Mouse (Mus musculus) heart, postnatal 14 days (tissue): ENCODE measurements around the gene Rangap1. TPM values are rescaled to one million over a fixed set of nuclear protein-coding genes. Genes with fewer than 3 reads are reported as not detected.
A peak's percentile ranks its signal among the peaks of the same experiment; 100 is the strongest.
"Not testable (repeated sequence)": the region's sequence is repeated elsewhere in the genome, so short reads cannot be mapped to it uniquely, and the experiment has no call there.

Experiments used
- DNase-seq, 2 experiments: peaks; one replicate each; pipeline ENCODE4 v3.0.0; 2021 to 2022
- intact Hi-C: fragments of 180-260 bp; cut with DNase I; formaldehyde crosslinking; loops from one replicate; pipeline ENCODE4 v1.15.1; 2025
- total RNA-seq, 2 experiments: library from RNA; stranded (reverse); gene quantifications; 2 replicates each; pipeline ENCODE4 v1.2.3; 2021

The Rangap1 gene
- total RNA-seq, 2 experiments from 2014 or later = 28.1 to 35.2 TPM

GRCm38 (mm10) chr15:81745601-81746114, 328 bp upstream of the Rangap1 start:
- intact Hi-C loops = loop anchor here (2.0 to 5.0 kb wide), 2 partner anchors 52 to 65 kb away; no protein-coding TSS in a partner anchor
- DNase-seq = peak; percentile 68 to 79

DNA sequence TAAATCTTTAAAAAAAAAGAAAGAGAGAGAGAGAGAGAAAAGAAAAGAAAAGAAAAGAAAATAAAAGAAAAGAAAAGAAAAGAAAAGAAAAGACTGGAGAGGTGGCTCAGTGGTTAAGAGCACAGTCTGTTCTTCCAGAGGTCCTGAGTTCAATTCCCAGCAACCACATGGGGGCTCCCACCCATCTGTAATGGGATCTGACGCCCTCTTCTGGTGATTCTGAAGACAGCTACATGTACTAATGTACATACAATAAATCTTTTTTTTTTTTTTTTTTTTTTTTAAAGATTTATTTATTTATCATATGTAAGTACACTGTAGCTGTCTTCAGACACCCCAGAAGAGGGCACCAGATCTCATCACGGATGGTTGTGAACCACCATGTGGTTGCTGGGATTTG, 3.0 kb downstream of the Rangap1 start:
- DNase-seq, intact Hi-C loops: not testable (repeated sequence)

GRCm38 (mm10) chr15:81739924-81740323, 5.4 kb downstream of the Rangap1 start:
- intact Hi-C loops = no loop called here
- no peak for DNase-seq

- intact Hi-C loops = no loop called here
- DNase-seq = no peak
Observed at GRCm38 (mm10) chr15:81739296-81739695, 6.0 kb downstream of the Rangap1 start.

DNA sequence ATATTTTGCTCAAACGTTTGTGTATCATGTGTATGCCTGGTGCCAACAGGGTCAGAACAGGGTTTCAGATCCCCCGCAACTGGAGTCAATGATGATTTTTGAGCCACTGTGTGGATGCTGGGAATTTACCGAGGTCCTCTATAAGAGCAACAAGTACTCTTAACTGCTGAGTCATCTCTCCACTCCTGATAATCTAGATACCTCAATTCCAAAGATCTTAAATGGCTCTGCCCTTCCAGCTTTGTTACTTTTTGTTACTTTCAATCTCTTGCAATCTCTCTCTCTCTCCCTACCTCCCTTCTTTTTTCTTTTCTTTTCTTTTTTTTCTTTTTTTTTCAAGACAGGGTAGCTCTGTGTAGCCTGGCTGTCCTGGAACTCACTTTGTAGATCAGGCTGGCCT, 10.3 kb downstream of the Rangap1 start:
- DNase-seq = no peak

GRCm38 (mm10) chr15:81729792-81730635, 15.3 kb downstream of the Rangap1 start:
- DNase-seq = peak; percentile 97
- intact Hi-C loops = no loop called here

More for the DNA sequence above, 10.3 kb downstream of the Rangap1 start:
- intact Hi-C loops = no loop called here

DNA sequence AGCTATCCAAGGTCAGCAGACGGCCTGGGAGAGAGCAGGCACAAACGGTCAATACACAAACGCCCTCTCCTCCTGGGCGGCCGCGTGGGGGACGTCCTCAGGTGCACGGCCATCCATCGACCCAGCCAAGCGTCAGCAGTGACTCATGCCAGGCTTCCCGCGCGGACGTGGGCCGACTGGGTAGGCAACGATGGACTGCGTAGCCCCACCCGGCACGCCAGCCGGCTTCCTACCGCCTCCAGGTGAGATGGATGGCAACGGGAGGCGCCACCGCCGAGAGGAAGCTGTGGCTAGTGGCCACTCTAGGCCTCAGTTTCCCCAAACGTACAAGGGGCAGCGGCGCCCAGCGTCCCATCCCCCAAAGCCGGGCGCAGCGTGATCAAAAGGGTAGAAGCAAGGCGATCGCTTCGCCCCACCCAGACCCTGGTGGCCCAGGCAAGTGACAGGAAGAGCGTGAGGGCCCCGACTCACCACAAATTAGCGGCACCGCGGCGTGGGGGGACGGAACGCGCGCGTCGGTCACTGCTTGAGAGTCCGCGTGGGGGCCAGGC, 16.0 kb downstream of the Rangap1 start:
- peak; percentile 10 to 14 for DNase-seq
- intact Hi-C loops = no loop called here

GRCm38 (mm10) chr15:81725965-81726364, 19.4 kb downstream of the Rangap1 start:
- intact Hi-C loops = no loop called here

DNA sequence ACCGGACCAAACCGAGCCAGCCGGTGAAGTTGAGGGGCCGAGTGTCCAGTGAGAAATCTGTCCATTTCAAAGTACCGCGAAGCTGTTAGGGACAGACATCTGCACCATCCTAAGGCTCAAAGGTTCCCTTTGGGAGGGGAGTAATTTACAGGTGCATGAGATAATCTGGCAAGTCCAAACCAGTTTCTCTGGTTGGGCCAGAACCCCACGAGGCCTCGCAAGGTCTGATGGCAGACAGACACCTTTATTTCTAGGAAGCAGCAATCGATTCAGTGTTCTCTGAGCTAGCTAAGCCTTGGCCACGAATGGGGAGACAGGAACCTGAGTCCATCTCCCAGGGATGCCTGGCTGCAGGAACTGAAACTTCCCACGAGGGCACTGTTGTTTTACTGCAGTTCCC, 21.7 kb downstream of the Rangap1 start:
- no peak for DNase-seq
- intact Hi-C loops = no loop called here

More at GRCm38 (mm10) chr15:81725965-81726364, 19.4 kb downstream of the Rangap1 start:
- no peak for DNase-seq

GRCm38 (mm10) chr15:81722361-81722760, 23.0 kb downstream of the Rangap1 start:
- intact Hi-C loops = no loop called here
- DNase-seq = no peak

DNA sequence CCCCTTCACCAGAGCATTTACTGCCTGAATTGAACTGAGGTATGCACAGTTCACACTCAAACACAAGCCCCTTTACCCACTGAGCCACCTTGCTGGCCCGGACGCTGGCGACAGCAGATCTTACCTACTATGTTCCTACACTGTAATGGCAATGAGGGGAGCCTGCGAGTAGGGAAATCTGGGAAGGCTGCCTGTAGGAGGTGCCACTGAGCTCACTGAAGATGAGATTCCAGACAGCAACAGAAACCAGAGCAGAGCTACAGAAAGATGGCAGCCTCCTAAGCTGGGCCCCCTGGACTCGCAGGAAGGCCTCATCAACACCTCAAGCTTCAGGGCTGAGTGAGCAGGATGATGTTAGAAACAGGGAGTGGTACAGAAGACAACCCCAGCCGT, 26.2 kb downstream of the Rangap1 start:
- no peak for DNase-seq
- intact Hi-C loops = no loop called here

DNA sequence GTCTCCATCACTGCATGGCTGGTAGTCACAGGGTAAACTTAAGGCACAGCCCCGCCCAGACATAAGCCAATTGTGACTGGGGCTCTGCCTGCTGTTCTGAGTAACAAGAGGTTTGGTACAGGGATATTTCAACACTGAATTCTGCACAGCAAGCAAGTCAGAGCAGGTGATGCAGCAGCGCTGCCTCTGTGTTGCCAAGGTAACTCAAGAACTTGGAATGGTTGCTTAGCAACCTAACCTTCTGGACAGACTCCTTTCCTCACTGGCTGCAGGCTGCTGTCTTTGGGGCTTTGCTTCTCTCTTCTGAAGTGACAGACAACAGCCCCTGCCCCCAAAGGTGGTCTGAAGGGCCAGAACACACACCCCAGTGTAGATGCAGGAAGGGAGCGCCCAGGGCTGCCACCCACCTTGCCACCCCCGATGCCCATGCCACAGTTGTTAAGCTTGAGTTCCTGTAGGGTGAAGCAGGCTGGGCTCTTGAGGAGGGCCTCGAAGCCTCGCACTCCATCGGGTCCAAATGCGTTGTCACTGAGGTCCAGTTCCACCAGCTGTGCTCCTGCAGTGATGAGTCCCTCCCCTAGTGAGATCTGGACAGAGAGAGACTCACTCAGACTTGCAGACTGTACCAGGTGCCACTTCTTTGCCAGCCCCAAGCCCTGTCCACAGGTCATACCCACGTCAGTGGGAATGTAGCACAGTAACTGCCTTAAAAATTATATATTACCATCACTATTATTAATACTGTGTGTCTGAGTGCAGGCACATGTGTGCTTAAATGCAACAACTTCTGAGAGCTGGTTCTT, 26.8 kb downstream of the Rangap1 start:
- intact Hi-C loops = no loop called here
- DNase-seq = no peak

DNA sequence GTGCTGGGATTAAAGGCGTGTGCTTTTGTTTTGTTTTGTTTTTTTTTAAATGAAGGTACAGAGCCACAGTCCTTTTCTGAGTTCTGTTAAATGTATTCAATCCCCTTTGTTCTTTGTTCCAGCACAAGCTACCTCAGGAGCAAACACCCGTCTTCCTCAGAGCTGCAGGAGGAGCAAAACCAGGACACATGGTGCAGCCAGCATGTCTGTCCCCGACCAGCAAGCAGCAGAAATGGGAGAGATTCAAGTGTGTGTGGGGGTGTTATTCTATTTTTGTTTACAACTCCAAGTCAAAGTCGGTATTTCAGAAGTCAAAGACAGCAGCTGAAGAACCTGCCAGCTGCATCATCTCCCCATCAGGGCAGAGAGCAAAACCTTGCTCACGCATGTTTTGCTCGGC, 31.6 kb downstream of the Rangap1 start:
- intact Hi-C loops = no loop called here
- no peak for DNase-seq

- intact Hi-C loops = no loop called here
- no peak for DNase-seq
Observed at GRCm38 (mm10) chr15:81710801-81711200, 34.5 kb downstream of the Rangap1 start.

DNA sequence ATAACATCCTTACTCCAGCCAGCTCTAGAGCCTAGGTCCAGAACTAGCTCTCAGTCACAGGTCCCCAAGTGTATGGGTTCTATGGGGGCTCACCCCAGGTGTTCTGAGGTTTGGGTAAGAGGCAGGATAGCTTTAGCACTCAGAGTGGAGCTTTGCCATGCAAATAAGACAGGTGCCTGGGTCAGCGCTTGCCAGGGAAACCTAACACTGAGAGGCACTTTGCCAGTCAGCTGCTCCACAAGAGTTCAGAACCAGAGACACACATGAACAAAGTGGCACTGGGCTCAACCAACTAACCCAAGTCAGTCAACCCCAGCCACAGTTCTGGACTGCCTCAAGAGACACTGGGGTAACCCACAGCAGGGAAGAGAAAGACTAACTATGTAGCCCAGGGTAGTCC, 35.6 kb downstream of the Rangap1 start:
- intact Hi-C loops = no loop called here
- no peak for DNase-seq

GRCm38 (mm10) chr15:81708991-81709390, 36.3 kb downstream of the Rangap1 start:
- intact Hi-C loops = no loop called here
- no peak for DNase-seq

DNA sequence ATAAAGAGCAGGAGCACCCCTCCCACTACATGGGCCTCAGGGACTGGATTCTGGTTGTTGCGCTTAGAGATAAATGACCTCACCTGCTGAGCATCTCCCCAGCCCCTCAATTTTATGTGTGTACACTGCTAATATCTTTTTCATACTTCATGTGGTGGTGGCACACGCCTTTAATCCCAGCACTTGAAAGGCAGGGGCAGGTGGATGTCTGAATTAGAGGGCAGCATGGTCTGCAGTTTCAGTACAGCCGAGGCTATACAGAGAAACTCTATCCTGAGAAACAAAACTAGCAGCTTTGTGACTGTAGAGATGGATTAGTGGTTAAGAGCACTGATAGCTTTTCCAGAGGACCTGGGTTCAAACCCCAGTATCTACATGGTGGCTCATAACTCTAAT, 42.2 kb downstream of the Rangap1 start:
- intact Hi-C loops = no loop called here
- no peak for DNase-seq

DNA sequence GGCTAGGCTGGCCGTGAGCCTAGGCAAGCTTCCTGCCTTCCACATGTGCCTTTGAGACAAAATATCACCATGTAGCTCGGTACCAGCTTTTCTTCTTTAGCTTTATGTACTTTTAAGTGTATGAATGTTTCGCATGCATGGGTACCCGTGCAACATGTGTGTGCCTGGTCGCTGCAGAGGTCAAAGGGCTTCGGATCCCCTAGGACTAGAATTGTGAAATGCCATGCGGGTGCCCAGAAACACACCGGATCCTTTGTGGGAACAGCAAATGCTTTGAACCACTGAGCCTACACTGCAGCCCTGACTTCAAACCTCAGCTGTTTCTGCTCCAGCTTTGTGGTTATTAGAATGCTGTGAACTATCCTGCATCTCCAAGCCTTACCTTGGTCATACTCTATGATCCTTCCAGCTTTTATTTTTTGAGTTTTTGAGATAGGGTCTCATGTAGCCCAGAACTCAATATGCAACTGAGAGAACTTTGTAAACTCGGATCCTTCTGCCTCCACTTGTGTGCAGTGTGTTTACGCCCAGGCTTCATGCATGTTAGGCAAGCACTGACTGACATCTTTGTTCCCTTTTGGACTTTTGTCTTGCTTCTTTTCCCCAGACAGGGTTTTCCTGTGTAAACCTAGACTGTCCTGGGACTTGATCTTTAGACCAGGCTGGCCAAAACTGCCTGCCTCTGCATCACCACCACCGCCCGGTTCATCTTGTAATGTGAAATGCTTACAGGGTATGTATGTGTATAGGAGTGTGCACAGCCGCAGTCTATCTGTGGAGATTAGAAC, 42.8 kb downstream of the Rangap1 start:
- intact Hi-C loops = no loop called here
- DNase-seq = no peak

DNA sequence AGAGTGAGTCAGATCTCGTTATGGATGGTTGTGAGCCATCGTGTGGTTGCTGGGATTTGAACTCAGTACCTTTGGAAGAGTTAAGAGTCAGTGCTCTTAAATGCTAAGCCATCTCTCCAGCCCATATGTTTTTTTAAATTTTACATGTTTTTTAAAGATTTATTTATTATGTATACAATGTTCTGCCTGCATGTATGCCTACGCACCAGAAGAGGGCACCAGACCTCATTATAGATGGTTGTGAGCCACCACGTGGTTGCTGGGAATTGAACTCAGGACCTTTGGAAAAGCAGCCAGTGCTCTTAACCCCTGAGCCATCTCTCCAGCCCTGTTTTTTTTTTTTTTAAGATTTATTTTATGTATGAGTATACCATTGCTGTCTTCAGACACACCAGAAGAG, 44.0 kb downstream of the Rangap1 start:
- DNase-seq, intact Hi-C loops: not testable (repeated sequence)

DNA sequence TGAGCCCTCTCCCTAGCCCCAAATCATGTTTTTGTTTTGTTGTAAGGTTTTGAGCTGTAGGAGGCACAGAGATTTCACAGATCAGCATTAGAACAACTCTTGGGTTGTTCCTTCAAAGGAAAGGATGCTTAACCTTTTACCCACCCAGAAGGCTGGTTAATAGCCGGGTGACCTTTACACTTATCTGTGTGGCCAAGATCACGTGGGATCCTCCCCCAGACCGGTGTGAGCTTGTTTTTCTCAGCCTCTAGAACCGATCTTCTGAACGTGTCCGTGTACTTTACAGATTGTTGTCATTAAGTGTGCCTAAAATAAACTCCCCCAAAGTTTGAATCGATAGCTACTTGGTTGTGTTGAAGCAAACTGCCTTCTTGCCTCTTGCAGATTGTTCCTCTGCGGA, 44.7 kb downstream of the Rangap1 start:
- no peak for DNase-seq
- intact Hi-C loops = no loop called here
